Mouse (Mus musculus): ENCODE results near the gene Cdhr4. TPM values are rescaled to one million over a fixed set of nuclear protein-coding genes. Genes with fewer than 3 reads are reported as not detected.
A peak's percentile ranks its signal among the peaks of the same experiment; 100 is the strongest.

Gene Cdhr4
- polyA plus RNA-seq (2016; fragmentation: Nextera tagmentation; extraction: Ambion mirVana) = 18.6 and 19.3 TPM in 2 replicates

DNA sequence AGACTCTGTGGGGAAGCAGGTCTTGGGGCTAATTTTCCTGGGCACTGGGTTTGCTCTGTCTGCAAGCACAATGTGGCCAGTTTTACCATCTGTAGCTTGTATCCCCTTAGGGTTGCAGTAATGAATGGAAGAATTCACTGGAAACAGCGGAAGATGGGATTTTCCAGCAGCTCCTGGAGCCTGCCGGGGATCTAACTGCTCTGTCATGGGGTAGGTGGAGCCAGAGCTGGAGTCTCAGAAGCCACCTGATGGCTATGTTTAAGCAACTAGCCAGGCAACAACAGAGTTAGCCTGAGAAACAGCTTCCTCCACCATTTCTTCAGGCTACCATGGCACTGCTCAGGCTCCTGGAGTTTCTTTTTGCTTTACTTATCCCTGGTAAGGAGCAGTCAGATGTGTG, at the start of gene Cdhr4:
Gene Cdhr4 (plus strand): TSS at position 301 of the 400 bp plus-strand sequence.
- WGBS = 42% methylated on average over 2 of the region's 2 CpGs
- H3K27me3 ChIP-seq = no peaks in the 10 kb centered on the region
- H3K4me1 ChIP-seq (replicated peaks) = peaks cover 12% of the 10 kb centered on the region
- 0 out of 2 replicates have a peak within 1 kb of the TSS, but pooled peaks have one; percentile 14 for H3K27ac ChIP-seq
- no peak within 1 kb of the TSS for H3K9ac ChIP-seq (replicated peaks)
- ATAC-seq (ENCODE audit: insufficient number of reproducible peaks, insufficient read depth, low FRiP score, low TSS enrichment, low read depth) = no peak
- no peak within 1 kb of the TSS for H3K4me2 ChIP-seq
- no peak within 1 kb of the TSS for H3K4me3 ChIP-seq (replicated peaks)
- H3K9me3 ChIP-seq = no peaks in the 10 kb centered on the region
- H3K36me3 ChIP-seq = no peaks in the 10 kb centered on the region

DNA sequence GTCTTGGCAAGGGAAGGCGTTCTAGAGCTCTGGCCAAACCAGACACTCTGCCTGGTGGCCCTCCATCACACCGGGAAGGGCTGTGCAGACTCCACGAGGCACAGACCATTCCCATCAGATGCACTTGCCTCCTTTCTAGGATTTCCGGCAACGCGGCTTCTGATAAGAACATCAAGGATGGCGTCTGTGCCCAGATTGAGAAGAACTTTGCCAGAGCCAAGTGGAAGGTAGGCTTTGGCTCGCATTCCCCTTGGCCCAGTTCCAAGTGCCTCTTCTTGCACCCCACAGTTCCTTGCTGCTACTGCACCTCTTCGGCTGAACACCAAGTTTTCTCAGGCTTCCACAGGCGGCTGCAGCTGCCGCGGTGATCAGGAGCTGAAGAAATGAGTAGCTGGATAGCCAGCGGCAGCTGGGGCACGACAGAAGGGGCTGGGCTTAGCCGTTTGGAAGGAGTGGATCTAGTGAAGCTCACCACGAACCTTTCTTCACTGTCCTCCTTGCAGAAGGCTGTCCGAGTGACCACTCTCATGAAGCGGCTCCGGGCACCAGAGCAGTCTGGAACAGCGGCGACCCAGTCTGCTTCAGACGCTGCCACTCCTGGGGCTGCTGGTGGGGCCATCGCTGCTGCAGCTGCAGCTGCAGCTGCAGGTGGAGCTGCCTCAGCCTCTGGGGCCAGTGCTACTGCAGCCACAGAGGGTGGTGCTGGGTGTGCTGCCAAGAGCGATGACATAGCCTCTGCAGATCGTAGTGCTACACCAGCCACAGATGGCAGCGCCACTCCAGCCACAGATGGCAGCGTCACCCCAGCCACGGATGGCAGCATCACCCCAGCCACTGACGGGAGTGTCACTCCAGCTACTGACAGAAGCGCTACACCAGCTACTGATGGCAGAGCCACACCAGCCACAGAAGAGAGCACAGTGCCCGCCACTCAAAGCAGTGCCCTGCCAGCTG, 44.8 kb upstream of the Cdhr4 start:
- peaks cover 10% of the 10 kb centered on the region for H3K4me1 ChIP-seq (replicated peaks)
- ATAC-seq (ENCODE audit: insufficient number of reproducible peaks, insufficient read depth, low FRiP score, low TSS enrichment, low read depth) = no peak
- no peaks in the 10 kb centered on the region for H3K9me3 ChIP-seq
- no peak overlapping the region for H3K9ac ChIP-seq (replicated peaks)
- no peak overlapping the region for H3K27ac ChIP-seq
- no peak overlapping the region for H3K4me2 ChIP-seq
- no peaks in the 10 kb centered on the region for H3K27me3 ChIP-seq
- no peak overlapping the region for H3K4me3 ChIP-seq (replicated peaks)
- peaks cover 8% of the 10 kb centered on the region; the same call in 1 of the 2 replicates for H3K36me3 ChIP-seq
- WGBS = 89% methylated on average over 31 of the region's 31 CpGs

DNA sequence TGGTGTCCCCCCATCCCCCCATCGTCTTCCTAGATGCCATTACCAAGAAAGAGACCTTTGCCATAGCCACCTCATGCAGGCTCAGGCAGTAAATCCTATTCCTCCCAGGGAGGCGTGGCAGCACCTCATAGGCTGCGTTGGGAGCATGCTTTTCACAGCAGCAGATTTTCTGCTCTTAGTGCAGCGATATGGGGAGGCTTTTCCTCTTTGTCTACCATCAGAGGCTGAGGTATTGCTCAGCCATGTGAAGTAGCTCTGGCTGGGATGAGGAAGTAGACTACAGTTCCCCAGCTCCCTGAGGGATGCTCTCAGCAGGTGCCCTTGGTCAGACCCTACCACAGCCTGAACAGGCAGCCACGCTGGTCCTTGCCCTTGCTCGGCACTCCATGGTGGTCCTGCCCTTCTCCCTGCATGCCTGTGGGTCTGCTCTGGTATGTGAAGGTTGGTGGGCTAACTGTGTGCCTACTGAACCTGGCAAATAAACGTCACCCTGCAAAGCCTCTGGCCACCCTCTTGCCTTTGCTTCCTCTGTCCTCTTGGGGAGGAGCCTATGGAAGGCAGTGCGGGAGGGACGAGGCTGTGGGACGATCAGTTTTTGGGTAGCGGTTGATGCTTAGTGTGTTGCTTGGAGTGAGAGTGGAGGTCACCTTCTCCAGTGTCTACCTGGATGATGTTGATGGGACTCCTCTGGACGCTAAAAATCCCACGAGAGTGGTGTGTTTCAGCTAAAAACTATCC, 42.9 kb upstream of the Cdhr4 start:
- no peaks in the 10 kb centered on the region for H3K9me3 ChIP-seq
- no peak overlapping the region for H3K27ac ChIP-seq
- no peak for ATAC-seq (ENCODE audit: insufficient number of reproducible peaks, insufficient read depth, low FRiP score, low TSS enrichment, low read depth)
- no peak overlapping the region for H3K4me3 ChIP-seq (replicated peaks)
- H3K9ac ChIP-seq (replicated peaks) = no peak overlapping the region
- no peaks in the 10 kb centered on the region for H3K27me3 ChIP-seq
- WGBS = 85% methylated on average over 13 of the region's 13 CpGs
- H3K4me1 ChIP-seq (replicated peaks) = peaks cover 10% of the 10 kb centered on the region
- H3K4me2 ChIP-seq = no peak overlapping the region
- peaks cover 8% of the 10 kb centered on the region; the same call in 1 of the 2 replicates for H3K36me3 ChIP-seq

DNA sequence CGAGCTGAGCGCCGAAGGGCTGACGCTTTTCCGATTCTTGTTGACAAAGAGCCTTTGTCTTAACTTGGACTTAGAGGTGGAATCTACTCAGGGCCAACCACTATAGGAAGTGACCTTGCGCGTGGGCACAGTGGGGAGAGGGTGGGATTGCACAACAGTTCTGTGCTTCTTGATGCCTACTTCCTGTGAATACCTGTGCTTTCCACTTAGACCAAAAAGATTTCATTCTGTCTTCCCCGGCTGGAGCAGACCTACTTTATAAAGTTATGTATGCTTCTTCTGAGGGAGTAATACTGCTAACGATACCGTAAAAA, 42.4 kb upstream of the Cdhr4 start, which contains the start of gene Traip:
Gene Traip (plus strand): TSS at position 215 of the 314 bp plus-strand sequence.
- H3K4me2 ChIP-seq = peak within 1 kb of the TSS; percentile 86
- peak within 1 kb of the TSS; percentile 66 for H3K9ac ChIP-seq (replicated peaks)
- no peaks in the 10 kb centered on the region for H3K27me3 ChIP-seq
- WGBS = 91% methylated on average over 10 of the region's 10 CpGs
- no peaks in the 10 kb centered on the region for H3K9me3 ChIP-seq
- peaks cover 10% of the 10 kb centered on the region for H3K4me1 ChIP-seq (replicated peaks)
- peak within 1 kb of the TSS; percentile 69 for H3K4me3 ChIP-seq (replicated peaks)
- ATAC-seq (ENCODE audit: insufficient number of reproducible peaks, insufficient read depth, low FRiP score, low TSS enrichment, low read depth) = no peak
- H3K27ac ChIP-seq = peak within 1 kb of the TSS; percentile 80
- H3K36me3 ChIP-seq = peaks cover 8% of the 10 kb centered on the region; the same call in 1 of the 2 replicates

DNA sequence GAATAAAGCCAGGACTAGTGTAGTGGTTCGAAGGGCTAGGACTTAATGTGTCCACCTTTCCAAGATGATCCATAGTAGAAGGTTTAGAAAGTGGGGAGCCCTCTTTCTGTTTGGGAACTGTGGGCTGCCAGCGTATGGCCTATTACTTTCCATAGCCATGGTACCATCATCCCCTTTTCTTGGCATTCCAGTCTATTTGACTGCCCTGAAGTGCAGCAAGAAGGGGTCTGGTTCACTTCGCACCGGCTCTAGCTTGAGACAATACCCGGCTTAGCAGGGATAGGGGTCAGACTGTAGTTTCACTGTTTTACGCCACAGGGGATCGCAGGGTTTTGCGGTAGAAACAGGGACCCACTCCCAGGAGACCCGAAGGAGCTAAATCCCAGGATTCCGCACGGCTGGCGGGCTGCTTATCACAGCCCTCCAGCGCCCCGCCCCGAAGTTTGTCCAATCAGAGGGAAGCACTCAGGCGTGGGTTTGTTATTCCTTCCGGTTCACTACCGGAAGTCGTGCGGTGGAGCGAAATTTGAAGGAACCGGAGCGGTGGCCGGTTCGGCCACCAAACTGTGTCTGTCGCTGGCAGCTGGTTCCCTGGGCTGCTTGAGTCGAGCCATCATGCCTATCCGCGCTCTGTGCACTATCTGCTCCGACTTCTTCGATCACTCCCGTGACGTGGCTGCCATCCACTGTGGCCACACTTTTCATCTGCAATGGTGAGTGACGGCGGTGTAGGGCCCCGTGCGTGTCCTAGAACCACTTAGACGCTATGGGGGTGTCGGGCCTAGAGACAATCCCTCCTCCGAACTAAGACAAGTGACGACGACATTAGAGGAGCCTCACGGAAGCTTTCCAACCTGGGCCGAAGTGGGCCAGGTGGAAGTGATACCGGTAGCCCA, 41.6 kb upstream of the Cdhr4 start:
- no peaks in the 10 kb centered on the region for H3K27me3 ChIP-seq
- H3K9ac ChIP-seq (replicated peaks) = peak overlapping the region; percentile 66
- H3K9me3 ChIP-seq = no peaks in the 10 kb centered on the region
- peaks cover 10% of the 10 kb centered on the region for H3K4me1 ChIP-seq (replicated peaks)
- H3K4me3 ChIP-seq (replicated peaks) = peak overlapping the region; percentile 69
- peak; percentile 82 for ATAC-seq (ENCODE audit: insufficient number of reproducible peaks, insufficient read depth, low FRiP score, low TSS enrichment, low read depth)
- peaks cover 11% of the 10 kb centered on the region; the same call in 1 of the 2 replicates for H3K36me3 ChIP-seq
- H3K27ac ChIP-seq = peak overlapping the region; percentile 80
- H3K4me2 ChIP-seq = peak overlapping the region; percentile 86
- WGBS = 10% methylated on average over 45 of the region's 45 CpGs

DNA sequence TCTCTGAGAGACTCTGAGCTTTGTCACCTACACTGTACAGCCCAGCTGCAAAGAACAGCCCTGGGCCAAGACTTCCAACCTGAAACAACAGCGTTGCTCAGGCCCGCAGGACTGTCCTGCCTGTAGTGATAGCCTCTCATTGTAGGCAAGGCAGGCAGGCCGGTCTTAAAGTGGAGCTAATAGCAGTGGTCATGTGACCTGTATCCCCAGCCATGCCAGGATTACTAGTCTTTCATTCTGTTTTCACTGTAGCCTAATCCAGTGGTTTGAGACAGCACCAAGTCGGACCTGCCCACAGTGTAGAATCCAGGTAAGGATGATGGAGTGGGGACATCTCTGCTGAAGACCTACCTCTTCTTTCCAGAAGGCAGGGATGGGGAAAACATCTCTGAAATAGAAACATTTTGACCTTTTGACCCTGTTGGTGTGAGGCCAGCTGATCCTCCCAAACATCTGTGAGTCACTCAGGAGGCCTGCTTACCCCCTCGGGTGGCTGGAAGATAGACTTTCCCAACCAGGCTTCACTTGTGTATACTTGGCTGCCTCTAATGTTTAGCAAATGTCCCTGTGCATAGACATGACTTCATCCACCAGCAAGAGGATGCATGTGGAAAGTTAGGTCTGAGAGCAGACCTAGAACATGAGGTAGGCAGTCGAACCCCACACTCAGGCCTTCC, 36.5 kb upstream of the Cdhr4 start:
- H3K4me1 ChIP-seq (replicated peaks) = peaks cover 10% of the 10 kb centered on the region
- no peaks in the 10 kb centered on the region for H3K27me3 ChIP-seq
- WGBS = 78% methylated on average over 6 of the region's 6 CpGs
- H3K4me2 ChIP-seq = no peak overlapping the region
- no peak overlapping the region for H3K9ac ChIP-seq (replicated peaks)
- no peaks in the 10 kb centered on the region for H3K9me3 ChIP-seq
- no peak for ATAC-seq (ENCODE audit: insufficient number of reproducible peaks, insufficient read depth, low FRiP score, low TSS enrichment, low read depth)
- no peak overlapping the region for H3K4me3 ChIP-seq (replicated peaks)
- peaks cover 54% of the 10 kb centered on the region for H3K36me3 ChIP-seq
- H3K27ac ChIP-seq = no peak overlapping the region

DNA sequence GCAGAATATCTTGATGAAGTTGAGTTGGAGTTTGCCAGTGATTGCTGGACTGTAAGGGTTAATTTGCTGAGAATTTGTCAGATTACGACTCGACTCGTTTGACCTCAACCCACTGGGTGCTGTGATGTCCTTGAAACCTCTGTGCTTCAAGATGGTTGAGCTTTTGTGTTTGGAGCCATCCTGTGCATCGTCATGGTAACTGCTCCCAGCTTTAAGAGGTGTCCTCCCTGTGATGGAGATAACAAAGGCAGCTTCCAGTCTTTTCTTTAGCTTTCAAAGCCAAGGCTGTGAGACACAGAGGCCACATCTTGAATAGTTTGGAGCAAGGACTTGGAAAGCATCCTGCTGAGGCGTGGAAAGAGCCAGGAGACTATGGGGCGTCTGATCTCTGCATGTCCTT, 35.2 kb upstream of the Cdhr4 start:
- H3K4me3 ChIP-seq (replicated peaks) = no peak overlapping the region
- H3K27ac ChIP-seq = no peak overlapping the region
- no peaks in the 10 kb centered on the region for H3K27me3 ChIP-seq
- H3K9me3 ChIP-seq = no peaks in the 10 kb centered on the region
- H3K36me3 ChIP-seq = peaks cover 67% of the 10 kb centered on the region
- H3K4me1 ChIP-seq (replicated peaks) = no peaks in the 10 kb centered on the region
- no peak for ATAC-seq (ENCODE audit: insufficient number of reproducible peaks, insufficient read depth, low FRiP score, low TSS enrichment, low read depth)
- no peak overlapping the region for H3K9ac ChIP-seq (replicated peaks)
- no peak overlapping the region for H3K4me2 ChIP-seq
- WGBS = 69% methylated on average over 6 of the region's 6 CpGs

DNA sequence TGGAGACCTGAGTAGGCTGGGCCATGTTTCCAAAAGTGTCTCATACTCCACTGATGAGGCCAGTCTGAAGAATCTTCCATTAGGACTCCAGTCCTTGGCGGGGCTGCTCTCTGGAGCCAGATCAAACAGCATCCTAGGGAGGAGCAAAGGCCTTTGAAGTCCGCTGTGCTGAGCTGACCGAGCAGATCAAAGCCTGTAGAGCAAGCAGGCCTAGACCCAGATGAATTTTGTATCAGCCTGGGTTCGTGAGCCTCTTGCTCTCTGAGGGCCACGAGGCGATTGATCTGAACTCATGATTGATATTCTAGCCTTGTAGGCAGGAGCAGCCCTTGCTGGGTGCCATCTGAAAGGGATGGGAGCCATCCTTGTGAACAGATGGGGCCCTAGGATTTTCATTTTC, 32.4 kb upstream of the Cdhr4 start:
- Histone ChIP-seq H3K9me3 (no peaks in the 10 kb centered on the region), H3K9ac (replicated peaks) (no peak overlapping the region), H3K4me2 (no peak overlapping the region), H3K27me3 (no peaks in the 10 kb centered on the region), H3K4me3 (replicated peaks) (no peak overlapping the region), H3K4me1 (replicated peaks) (no peaks in the 10 kb centered on the region), H3K27ac (no peak overlapping the region), H3K36me3 (peaks cover 85% of the 10 kb centered on the region)
- ATAC-seq (ENCODE audit: insufficient number of reproducible peaks, insufficient read depth, low FRiP score, low TSS enrichment, low read depth) = no peak
- WGBS = 21% methylated on average over 6 of the region's 6 CpGs

DNA sequence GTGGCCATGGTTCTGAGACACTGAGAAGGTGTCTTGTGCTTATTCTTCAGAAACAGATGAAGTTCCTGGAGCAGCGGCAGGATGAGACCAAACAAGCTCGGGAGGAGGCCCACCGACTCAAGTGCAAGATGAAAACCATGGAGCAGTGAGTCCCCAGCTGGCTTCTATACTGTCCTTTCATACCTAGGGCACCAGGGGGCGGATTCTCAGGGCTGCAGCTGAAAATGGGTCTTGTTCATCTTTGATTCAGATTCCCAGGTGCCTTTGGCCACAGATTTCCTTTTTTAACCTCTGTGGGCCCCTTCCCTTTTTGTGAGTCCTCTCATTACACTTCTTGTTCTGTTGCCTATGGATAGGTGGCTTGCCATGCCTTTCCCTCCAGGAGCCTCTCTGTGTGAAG, 31.4 kb upstream of the Cdhr4 start:
- ATAC-seq (ENCODE audit: insufficient number of reproducible peaks, insufficient read depth, low FRiP score, low TSS enrichment, low read depth) = no peak
- Histone ChIP-seq H3K27ac (no peak overlapping the region), H3K9me3 (no peaks in the 10 kb centered on the region), H3K4me3 (replicated peaks) (no peak overlapping the region), H3K9ac (replicated peaks) (no peak overlapping the region), H3K36me3 (peaks cover 88% of the 10 kb centered on the region), H3K27me3 (no peaks in the 10 kb centered on the region), H3K4me1 (replicated peaks) (no peaks in the 10 kb centered on the region), H3K4me2 (no peak overlapping the region)
- WGBS = 89% methylated on average over 4 of the region's 4 CpGs

DNA sequence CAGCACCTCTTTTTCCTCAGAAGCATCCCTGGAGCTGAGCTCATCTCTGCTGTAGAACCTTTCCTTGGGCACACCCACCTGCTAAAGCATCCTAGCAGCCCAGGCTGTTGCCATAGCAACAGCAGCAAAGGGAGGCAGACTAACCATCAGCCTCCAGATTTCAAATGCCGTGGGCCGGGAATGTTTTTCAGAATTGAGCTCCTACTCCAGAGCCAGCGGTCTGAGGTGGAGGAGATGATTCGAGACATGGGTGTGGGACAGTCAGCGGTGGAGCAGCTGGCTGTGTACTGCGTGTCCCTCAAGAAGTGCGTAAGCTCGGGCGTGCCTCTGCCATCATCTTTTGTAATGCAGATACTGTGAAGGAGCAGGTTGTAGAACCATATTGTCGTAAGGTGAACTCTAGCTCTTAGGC, 30.9 kb upstream of the Cdhr4 start:
- Histone ChIP-seq H3K9ac (replicated peaks) (no peak overlapping the region), H3K4me3 (replicated peaks) (no peak overlapping the region), H3K4me1 (replicated peaks) (no peaks in the 10 kb centered on the region), H3K27me3 (no peaks in the 10 kb centered on the region), H3K9me3 (no peaks in the 10 kb centered on the region), H3K27ac (no peak overlapping the region), H3K4me2 (no peak overlapping the region), H3K36me3 (peaks cover 85% of the 10 kb centered on the region)
- ATAC-seq (ENCODE audit: insufficient number of reproducible peaks, insufficient read depth, low FRiP score, low TSS enrichment, low read depth) = no peak
- WGBS = 87% methylated on average over 10 of the region's 10 CpGs

All from limb, embryonic 12.5 days (tissue).